Mouse (Mus musculus) heart, embryonic 11.5 days (tissue): Measurements from ENCODE around the gene Nol9. TPM values are rescaled to one million over a fixed set of nuclear protein-coding genes. Genes with fewer than 3 reads are reported as not detected.

Source experiments
- ATAC-seq: fragments of 200-750 bp; cut with Nextera tagmentation; replicated peaks from 2 replicates; pipeline ENCODE4 v1.8.0; 2017; ENCODE audit warnings: moderate library complexity; ENCODE audit not compliant: insufficient number of reproducible peaks, low FRiP score, low TSS enrichment
- H3K27ac ChIP-seq: fragments of 300-500 bp; sonication (generic); 2 replicates; pipeline ENCODE4 v1.5.1; 2014; ENCODE audit warnings: mild to moderate bottlenecking, low read depth, low read length
- H3K27me3 ChIP-seq: fragments of 300-500 bp; sonication (generic); 2 replicates; pipeline ENCODE4 v1.6.1; 2014; ENCODE audit warnings: mild to moderate bottlenecking, low read length, mixed read lengths; ENCODE audit not compliant: control insufficient read depth, insufficient read depth
- H3K36me3 ChIP-seq: fragments of 300-500 bp; sonication (generic); 2 replicates; pipeline ENCODE4 v1.6.1; 2014; ENCODE audit warnings: mild to moderate bottlenecking, low read length, moderate library complexity, mixed read lengths; ENCODE audit not compliant: control insufficient read depth, insufficient read depth
- H3K4me1 ChIP-seq: fragments of 300-500 bp; sonication (generic); 2 replicates; pipeline ENCODE4 v1.6.1; 2014; ENCODE audit warnings: low read length; ENCODE audit not compliant: control insufficient read depth, insufficient read depth
- H3K4me2 ChIP-seq: fragments of 300-500 bp; sonication (generic); 2 replicates; pipeline ENCODE4 v1.6.1; 2014; ENCODE audit warnings: mild to moderate bottlenecking, moderate library complexity
- H3K4me3 ChIP-seq: fragments of 300-500 bp; sonication (generic); 2 replicates; pipeline ENCODE4 v1.5.1; 2014; ENCODE audit warnings: low read depth, low read length
- H3K9ac ChIP-seq: fragments of 300-500 bp; sonication (generic); 2 replicates; pipeline ENCODE4 v1.6.1; 2014; ENCODE audit warnings: mild to moderate bottlenecking, low read depth, low read length, moderate library complexity
- H3K9me3 ChIP-seq: fragments of 300-500 bp; sonication (generic); replicated peaks from 2 replicates; pipeline ENCODE4 v1.6.1; 2016; ENCODE audit warnings: low read length; ENCODE audit not compliant: control insufficient read depth
- WGBS: fragments of 180-500 bp; shearing (Covaris S2); extraction: QIAGEN DNeasy Blood & Tissue Kit; methylation state at CpG from one replicate; pipeline ENCODE4 v1.1.7; 2014; ENCODE audit not compliant: insufficient replicate concordance; 5-methylcytosine and 5-hydroxymethylcytosine counted together
- polyA plus RNA-seq: library from polyadenylated mRNA; unstranded; fragments of >200 nt; fragmentation: Nextera tagmentation; extraction: Ambion mirVana; gene quantifications from 2 replicates; pipeline ENCODE4 v1.2.1, GENCODE M21; 2014

Nol9 gene
- polyA plus RNA-seq, 1 experiment from 2014 or later = 18.0 TPM

DNA sequence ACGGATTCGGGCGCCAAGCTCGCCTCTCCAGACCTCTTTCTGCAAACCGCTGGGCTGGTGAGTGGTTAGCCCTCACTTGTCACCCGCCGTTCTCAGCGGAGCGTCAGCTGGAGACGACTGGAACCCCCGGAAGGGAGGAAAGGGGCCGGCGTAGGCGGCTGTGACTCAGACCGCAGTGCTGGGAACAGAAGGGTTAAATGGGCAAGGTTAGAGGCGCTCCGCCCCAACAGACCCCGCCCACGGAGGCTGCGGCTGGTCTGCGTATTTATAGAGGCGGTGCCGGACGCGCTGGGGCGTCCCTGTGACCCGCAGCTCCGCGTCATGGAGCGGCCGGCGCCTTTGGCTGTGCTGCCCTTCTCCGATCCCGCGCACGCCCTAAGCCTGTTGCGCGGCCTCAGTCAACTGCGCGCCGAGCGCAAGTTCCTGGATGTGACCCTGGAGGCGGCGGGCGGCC is 30.5 kb upstream of the Nol9 start, which contains the start of gene Klhl21:
TSS of gene Klhl21 (plus strand) at position 182 of the 454 bp plus-strand sequence.
- H3K36me3 ChIP-seq = peaks cover 5% of the 10 kb centered on the region
- no peaks in the 10 kb centered on the region for H3K27me3 ChIP-seq
- peak within 1 kb of the TSS; percentile 96 for H3K27ac ChIP-seq
- H3K9ac ChIP-seq = peak within 1 kb of the TSS; percentile 94
- WGBS = under 1% methylated on average over 45 of the region's 45 CpGs
- H3K4me1 ChIP-seq = peaks cover 48% of the 10 kb centered on the region
- H3K9me3 ChIP-seq = no peaks in the 10 kb centered on the region
- peak within 1 kb of the TSS; percentile 99 for H3K4me2 ChIP-seq
- peak within 1 kb of the TSS; percentile 91 for H3K4me3 ChIP-seq
- ATAC-seq = peak; percentile 82

GRCm38 (mm10) chr4:152009076-152010051 is 29.8 kb upstream of the Nol9 start:
- Histone ChIP-seq H3K9ac (peak overlapping the region; percentile 94), H3K27me3 (no peaks in the 10 kb centered on the region), H3K9me3 (no peaks in the 10 kb centered on the region), H3K27ac (peak overlapping the region; percentile 96), H3K4me3 (peak overlapping the region; percentile 91), H3K4me2 (peak overlapping the region; percentile 99), H3K4me1 (peaks cover 49% of the 10 kb centered on the region), H3K36me3 (peaks cover 9% of the 10 kb centered on the region)
- peak; percentile 31 for ATAC-seq
- WGBS = under 1% methylated on average over 106 of the region's 115 CpGs

- H3K4me1 ChIP-seq = peaks cover 49% of the 10 kb centered on the region
- H3K9ac ChIP-seq = peak overlapping the region; percentile 94
Measured at GRCm38 (mm10) chr4:152010091-152010706, 28.9 kb upstream of the Nol9 start.

GRCm38 (mm10) chr4:152010707-152011134 is 28.4 kb upstream of the Nol9 start:
- Histone ChIP-seq H3K4me2 (peak overlapping the region; percentile 99), H3K9ac (peak overlapping the region; percentile 94), H3K27me3 (no peaks in the 10 kb centered on the region), H3K27ac (peak overlapping the region; percentile 96), H3K4me1 (peaks cover 49% of the 10 kb centered on the region), H3K36me3 (peaks cover 19% of the 10 kb centered on the region), H3K4me3 (peak overlapping the region; percentile 91), H3K9me3 (no peaks in the 10 kb centered on the region)
- WGBS = 8% methylated on average over 13 of the region's 13 CpGs
- ATAC-seq = no peak; the same call in 1 of the 2 replicates

More at GRCm38 (mm10) chr4:152010091-152010706, 28.9 kb upstream of the Nol9 start:
- no peaks in the 10 kb centered on the region for H3K27me3 ChIP-seq
- peak overlapping the region; percentile 96 for H3K27ac ChIP-seq
- peak; percentile 37 for ATAC-seq
- peak overlapping the region; percentile 99 for H3K4me2 ChIP-seq
- WGBS = 0% methylated on average over 10 of the region's 10 CpGs
- H3K9me3 ChIP-seq = no peaks in the 10 kb centered on the region
- H3K36me3 ChIP-seq = peaks cover 14% of the 10 kb centered on the region
- peak overlapping the region; percentile 91 for H3K4me3 ChIP-seq

DNA sequence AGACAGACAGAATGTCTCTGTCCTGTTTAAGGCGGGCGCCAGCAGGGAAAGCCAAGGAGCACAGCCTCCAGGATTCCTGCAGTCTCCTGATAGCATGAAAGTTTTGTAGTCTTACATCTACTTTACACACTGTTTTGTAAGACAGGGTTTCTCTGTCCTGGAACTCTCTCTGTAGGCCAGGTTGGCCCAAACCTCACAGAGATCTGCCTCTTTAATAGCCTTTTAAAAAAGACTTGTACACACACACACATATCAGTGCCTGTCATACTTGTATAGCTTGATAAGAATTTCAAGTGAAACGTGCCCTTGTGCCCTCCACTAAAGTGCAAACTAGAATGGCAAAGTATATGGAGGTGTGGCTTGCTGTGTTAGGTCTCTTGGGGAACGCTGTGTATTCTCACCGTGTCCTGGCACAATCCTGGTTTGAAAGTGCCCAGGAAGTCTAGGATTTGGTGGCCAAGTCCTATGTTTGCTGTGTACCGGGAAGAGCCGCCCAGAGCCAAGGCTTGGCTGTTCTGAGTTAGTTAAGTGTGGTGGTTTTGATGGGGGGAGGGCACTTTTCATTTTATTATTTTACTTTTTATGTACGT is 27.9 kb upstream of the Nol9 start:
- Histone ChIP-seq H3K4me1 (peaks cover 49% of the 10 kb centered on the region), H3K27ac (peak overlapping the region; percentile 96), H3K4me2 (peak overlapping the region; percentile 99), H3K4me3 (peak overlapping the region; percentile 91), H3K27me3 (no peaks in the 10 kb centered on the region), H3K36me3 (peaks cover 23% of the 10 kb centered on the region), H3K9me3 (no peaks in the 10 kb centered on the region), H3K9ac (peak overlapping the region; percentile 94)
- no peak for ATAC-seq
- WGBS = 53% methylated on average over 8 of the region's 8 CpGs

DNA sequence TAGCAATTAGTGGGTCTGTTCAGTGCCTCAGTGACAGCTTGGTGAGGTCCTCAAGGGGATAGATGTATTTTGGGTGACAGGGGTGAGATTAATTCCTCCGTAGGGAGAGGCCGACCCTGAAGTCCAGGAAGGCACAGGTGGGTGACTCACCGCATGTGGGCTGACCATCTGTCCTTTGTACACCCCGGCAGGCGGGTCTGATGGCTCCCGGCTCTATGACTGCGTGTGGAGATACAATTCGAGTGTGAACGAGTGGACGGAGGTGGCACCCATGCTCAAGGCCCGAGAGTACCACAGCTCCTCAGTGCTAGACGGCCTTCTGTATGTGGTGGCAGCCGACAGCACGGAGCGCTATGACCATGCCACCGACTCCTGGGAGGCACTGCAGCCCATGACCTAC is 27.0 kb upstream of the Nol9 start:
- Histone ChIP-seq H3K4me3 (peak overlapping the region; percentile 91), H3K4me2 (peak overlapping the region; percentile 99), H3K36me3 (peaks cover 23% of the 10 kb centered on the region), H3K4me1 (peaks cover 46% of the 10 kb centered on the region), H3K9me3 (no peaks in the 10 kb centered on the region), H3K9ac (peak overlapping the region; percentile 28; the same call in 1 of the 2 replicates), H3K27ac (no peak overlapping the region), H3K27me3 (no peaks in the 10 kb centered on the region)
- no peak for ATAC-seq
- 85% methylated on average over 16 of the region's 16 CpGs for WGBS

DNA sequence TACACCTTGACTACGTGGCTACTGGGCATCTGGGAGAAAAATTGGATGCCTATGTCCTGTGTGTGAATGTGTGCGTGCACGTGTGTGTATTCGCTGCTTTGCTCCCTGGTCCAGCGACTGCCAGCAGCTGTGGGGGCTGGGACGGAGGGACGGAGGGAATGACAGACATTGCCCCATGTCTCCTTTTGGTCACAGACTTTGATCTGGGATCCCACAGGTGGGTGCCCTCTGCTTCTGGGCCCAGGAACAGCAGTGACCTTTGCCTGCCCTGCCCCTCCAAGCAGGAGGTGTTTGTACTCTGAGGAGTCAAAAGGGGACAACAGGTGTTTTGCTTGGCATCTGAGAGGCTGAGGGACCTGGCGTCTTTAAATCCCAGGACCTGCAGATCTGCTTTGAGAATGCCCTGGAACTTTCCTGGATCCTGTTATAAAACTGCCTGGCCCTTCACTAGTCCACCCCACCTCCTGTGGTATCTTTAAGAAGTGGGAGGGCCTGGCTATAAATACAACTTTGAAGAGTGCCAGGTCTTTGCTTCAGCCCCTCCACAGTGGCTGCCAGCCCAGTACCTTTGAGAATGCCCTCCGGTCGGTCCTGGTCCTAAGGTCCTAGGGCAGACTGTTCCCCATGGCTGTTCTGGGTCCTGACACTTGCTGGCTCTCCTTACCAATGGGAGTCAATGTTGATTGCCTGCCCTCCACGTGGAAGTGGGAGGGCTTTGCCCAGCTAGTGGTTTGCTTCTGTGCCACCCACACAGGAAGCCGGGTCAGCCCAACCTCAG is 25.9 kb upstream of the Nol9 start:
- peak overlapping the region; percentile 10; the same call in 1 of the 2 replicates for H3K27ac ChIP-seq

More for the DNA sequence above, 25.9 kb upstream of the Nol9 start:
- Histone ChIP-seq H3K9me3 (no peaks in the 10 kb centered on the region), H3K9ac (0 out of 2 replicates have a peak overlapping the region, but pooled peaks have one; percentile 3), H3K4me2 (peak overlapping the region; percentile 36), H3K4me3 (no peak overlapping the region), H3K36me3 (peaks cover 26% of the 10 kb centered on the region), H3K4me1 (peaks cover 36% of the 10 kb centered on the region), H3K27me3 (no peaks in the 10 kb centered on the region)
- 72% methylated on average over 12 of the region's 12 CpGs for WGBS
- no peak for ATAC-seq
